Mouse (Mus musculus) kidney, adult 2 months (tissue): ENCODE measurements around the gene Lrguk.

Experiments
- CTCF ChIP-seq: fragments of 200-500 bp; conservative IDR thresholded peaks from 2 replicates; pipeline ENCODE4 v1.5.1; 2011; ENCODE audit warnings: low read depth, mild to moderate bottlenecking, control low read depth, low read length, moderate library complexity, mixed read lengths; ENCODE audit not compliant: insufficient read depth, insufficient read length
- POLR2A ChIP-seq: fragments of 200-500 bp; IDR thresholded peaks from one replicate; pipeline ENCODE4 v1.6.1; 2011; ENCODE audit warnings: low read depth, low read length, control low read depth

DNA sequence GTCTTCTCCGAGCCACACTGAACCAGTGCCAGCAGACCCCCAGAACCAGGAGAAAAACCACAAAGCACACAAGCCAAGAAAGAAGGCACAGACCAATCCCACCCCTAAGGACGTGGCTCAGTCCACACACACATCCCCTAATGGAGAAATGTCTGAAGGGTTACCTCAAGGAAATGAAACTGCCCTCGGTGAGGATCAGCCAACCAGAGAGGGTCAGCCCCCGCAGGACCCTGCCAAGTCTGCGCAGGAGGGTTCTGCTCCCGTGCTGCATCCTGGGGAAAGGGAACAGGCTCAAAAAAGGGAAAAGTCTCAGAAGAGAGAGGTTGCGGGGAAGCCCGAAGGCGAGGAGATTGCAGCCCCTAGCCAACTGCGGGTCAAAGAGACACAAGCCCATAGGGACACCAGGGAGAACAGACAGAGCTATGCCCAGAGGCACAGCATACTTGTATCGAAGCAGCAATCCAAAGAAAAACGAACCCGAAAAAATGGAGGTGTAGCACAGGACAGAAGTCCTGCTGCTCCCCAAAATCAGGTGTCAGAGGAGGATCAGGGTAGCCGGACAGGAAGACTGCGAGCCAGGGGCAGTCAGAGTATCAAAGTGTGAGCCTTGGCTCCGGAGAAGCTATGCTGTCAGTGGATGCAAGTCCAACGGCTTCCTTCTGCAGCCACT lies 74.1 kb downstream of the Lrguk start:
- no peak for TF ChIP-seq CTCF
- TF ChIP-seq POLR2A = no peak
